Mouse (Mus musculus) heart, embryonic 15.5 days (tissue): ENCODE results near the gene Ndfip2. TPM values are rescaled to one million over a fixed set of nuclear protein-coding genes. Genes with fewer than 3 reads are reported as not detected.

ENCODE experiments used
- ATAC-seq: fragments of 200-750 bp; cut with Nextera tagmentation; replicated peaks from 2 replicates; pipeline ENCODE4 v1.8.0; 2017; ENCODE audit warnings: low read depth, moderate TSS enrichment; ENCODE audit not compliant: insufficient number of reproducible peaks, insufficient read depth, low FRiP score
- H3K27ac ChIP-seq: fragments of 300-500 bp; sonication (generic); 2 replicates; pipeline ENCODE4 v1.5.1; 2015; ENCODE audit warnings: mild to moderate bottlenecking, inconsistent platforms
- H3K27me3 ChIP-seq: fragments of 300-500 bp; sonication (generic); 2 replicates; pipeline ENCODE4 v1.6.1; 2015; ENCODE audit warnings: inconsistent platforms
- H3K36me3 ChIP-seq: fragments of 300-500 bp; sonication (generic); 2 replicates; pipeline ENCODE4 v1.6.1; 2015; ENCODE audit warnings: mild to moderate bottlenecking, inconsistent platforms
- H3K4me1 ChIP-seq: fragments of 300-500 bp; sonication (generic); replicated peaks from 2 replicates; pipeline ENCODE4 v1.6.1; 2015; ENCODE audit warnings: inconsistent platforms
- H3K4me2 ChIP-seq: fragments of 300-500 bp; sonication (generic); 2 replicates; pipeline ENCODE4 v1.6.1; 2015; ENCODE audit warnings: inconsistent platforms, mild to moderate bottlenecking, moderate library complexity
- H3K4me3 ChIP-seq: fragments of 300-500 bp; sonication (generic); 2 replicates; pipeline ENCODE4 v1.5.1; 2015; ENCODE audit warnings: mild to moderate bottlenecking, inconsistent platforms
- H3K9ac ChIP-seq: fragments of 300-500 bp; sonication (generic); 2 replicates; pipeline ENCODE4 v1.6.1; 2015; ENCODE audit warnings: mild to moderate bottlenecking, inconsistent platforms
- H3K9me3 ChIP-seq: fragments of 300-500 bp; sonication (generic); replicated peaks from 2 replicates; pipeline ENCODE4 v1.6.1; 2016; ENCODE audit warnings: inconsistent platforms
- WGBS: fragments of 180-500 bp; shearing (Covaris S2); methylation state at CpG from one replicate; pipeline ENCODE4 v1.1.7; 2015; ENCODE audit warnings: mixed read lengths; 5-methylcytosine and 5-hydroxymethylcytosine counted together
- polyA plus RNA-seq: library from polyadenylated mRNA; unstranded; fragments of >200 nt; fragmentation: Nextera tagmentation; extraction: Ambion mirVana; gene quantifications from 2 replicates; pipeline ENCODE4 v1.2.1, GENCODE M21; 2015

Ndfip2 gene
- polyA plus RNA-seq, 1 experiment from 2014 or later = 45.3 TPM

DNA sequence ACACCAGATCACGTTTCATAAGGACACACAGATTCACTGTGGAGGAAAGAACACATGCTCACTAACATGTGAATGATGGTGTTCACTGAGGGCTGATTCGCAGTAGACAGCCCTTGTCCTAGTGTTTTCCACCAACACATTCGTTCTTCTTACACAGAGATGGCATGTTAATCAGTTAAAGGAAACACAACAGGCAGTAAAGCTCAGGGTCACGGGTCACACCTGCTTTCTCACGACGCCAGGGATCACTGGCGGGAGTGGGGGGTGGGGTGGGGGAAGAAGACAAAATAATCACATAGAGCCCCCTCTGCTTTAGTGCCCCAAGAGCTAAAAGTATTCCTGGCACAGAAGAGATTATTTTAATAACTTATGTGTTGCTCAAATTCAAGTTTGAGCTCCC is 5.1 kb upstream of the Ndfip2 start:
- Histone ChIP-seq H3K9me3 (no peaks in the 10 kb centered on the region), H3K4me3 (no peak overlapping the region), H3K9ac (no peak overlapping the region), H3K27me3 (no peaks in the 10 kb centered on the region), H3K4me2 (no peak overlapping the region), H3K4me1 (no peaks in the 10 kb centered on the region), H3K36me3 (no peaks in the 10 kb centered on the region), H3K27ac (no peak overlapping the region)
- 49% methylated on average over 7 of the region's 7 CpGs for WGBS
- ATAC-seq = no peak

DNA sequence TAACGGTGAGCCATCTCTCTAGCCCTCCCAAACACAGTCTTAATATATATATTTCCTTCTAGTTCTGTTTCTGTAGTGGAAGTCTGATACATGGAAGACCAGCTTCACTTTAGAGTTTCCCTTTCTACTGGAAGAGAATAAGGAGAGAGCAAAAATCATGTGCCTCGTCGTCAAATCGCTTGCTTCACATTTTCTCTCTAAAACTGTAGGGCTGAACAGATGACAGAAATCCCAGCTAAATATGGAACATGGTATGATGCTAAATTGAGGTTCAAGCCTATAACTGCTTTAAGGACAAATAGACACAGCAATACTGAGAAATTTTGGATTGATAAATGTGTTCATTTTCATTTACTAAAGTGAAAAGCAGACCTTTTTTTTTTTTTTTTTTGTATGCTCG is 4.0 kb upstream of the Ndfip2 start:
- Histone ChIP-seq H3K9ac (no peak overlapping the region), H3K4me3 (no peak overlapping the region), H3K27me3 (no peaks in the 10 kb centered on the region), H3K36me3 (no peaks in the 10 kb centered on the region), H3K4me2 (no peak overlapping the region), H3K9me3 (no peaks in the 10 kb centered on the region), H3K27ac (no peak overlapping the region), H3K4me1 (no peaks in the 10 kb centered on the region)
- no peak for ATAC-seq
- 80% methylated on average over 5 of the region's 5 CpGs for WGBS

DNA sequence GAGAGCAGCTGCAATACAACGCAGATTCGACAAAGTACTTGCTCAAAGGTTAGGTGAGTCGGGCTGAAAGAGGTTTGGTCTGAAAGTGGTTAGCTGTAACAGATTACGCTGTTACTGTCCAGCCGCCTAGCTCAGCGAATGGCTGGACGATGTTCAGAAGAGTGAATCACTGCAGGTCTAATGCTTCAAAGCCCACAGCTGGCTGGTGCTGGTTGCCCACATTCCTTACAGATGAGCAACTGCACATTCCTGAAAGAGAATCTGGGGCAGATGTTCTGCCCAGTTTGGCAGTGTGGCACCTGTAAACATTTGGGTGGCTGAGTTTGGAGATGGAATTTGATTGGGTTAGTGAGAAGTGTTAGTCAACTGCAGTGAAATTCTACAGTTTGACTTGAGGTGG is 2.8 kb upstream of the Ndfip2 start:
- no peak overlapping the region for H3K4me3 ChIP-seq
- no peak overlapping the region for H3K27ac ChIP-seq
- no peak overlapping the region for H3K4me2 ChIP-seq
- H3K36me3 ChIP-seq = no peaks in the 10 kb centered on the region
- no peaks in the 10 kb centered on the region for H3K9me3 ChIP-seq
- ATAC-seq = no peak
- WGBS = 69% methylated on average over 7 of the region's 7 CpGs
- H3K27me3 ChIP-seq = no peaks in the 10 kb centered on the region
- peaks cover 3% of the 10 kb centered on the region for H3K4me1 ChIP-seq
- H3K9ac ChIP-seq = no peak overlapping the region

DNA sequence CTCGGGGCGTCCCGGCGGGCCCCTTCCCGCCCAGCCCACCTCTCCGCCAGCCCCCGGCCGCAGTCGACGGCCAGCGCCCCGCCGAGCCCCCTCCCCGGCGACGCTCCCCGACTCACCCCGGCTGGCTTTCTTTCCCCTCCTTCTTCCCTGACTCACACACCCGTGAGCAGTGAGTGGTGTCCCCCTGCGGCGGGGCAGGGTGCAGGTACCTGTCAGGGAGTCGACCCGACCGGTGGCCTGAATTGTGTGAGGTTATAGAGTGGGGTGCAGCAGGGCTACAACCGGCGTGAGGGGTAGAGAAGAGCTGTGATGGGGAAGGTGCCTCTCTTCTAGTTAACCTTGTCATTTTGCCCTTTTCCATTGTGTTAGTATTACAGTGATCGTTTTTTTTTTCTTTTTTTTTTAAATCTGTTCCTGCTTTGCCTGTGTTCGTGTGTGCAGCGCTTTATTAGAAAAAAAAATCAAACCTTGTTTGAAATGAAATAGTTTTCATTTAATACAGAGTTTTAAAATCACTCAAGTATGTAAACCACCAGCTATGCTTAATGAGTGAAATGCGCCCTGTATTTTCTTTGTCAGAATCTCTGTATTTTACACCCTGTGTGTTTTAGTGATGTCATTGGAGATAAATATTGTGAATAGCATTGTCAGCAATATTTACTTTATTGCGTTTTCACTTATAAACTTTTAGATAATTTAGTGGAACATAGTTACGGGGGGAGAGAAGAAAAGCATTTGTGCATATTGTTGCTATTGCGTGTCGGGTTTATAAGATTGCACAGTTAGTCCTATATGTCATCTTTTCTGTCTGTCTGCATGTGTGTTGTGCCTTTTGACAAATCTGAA is 885 bp downstream of the Ndfip2 start:
- peak; percentile 78 for ATAC-seq
- Histone ChIP-seq H3K27me3 (no peaks in the 10 kb centered on the region), H3K4me3 (peak overlapping the region; percentile 83), H3K9me3 (no peaks in the 10 kb centered on the region), H3K36me3 (no peaks in the 10 kb centered on the region), H3K4me1 (peaks cover 3% of the 10 kb centered on the region), H3K9ac (peak overlapping the region; percentile 89), H3K4me2 (peak overlapping the region; percentile 78), H3K27ac (peak overlapping the region; percentile 93)
- WGBS = 8% methylated on average over 34 of the region's 34 CpGs

DNA sequence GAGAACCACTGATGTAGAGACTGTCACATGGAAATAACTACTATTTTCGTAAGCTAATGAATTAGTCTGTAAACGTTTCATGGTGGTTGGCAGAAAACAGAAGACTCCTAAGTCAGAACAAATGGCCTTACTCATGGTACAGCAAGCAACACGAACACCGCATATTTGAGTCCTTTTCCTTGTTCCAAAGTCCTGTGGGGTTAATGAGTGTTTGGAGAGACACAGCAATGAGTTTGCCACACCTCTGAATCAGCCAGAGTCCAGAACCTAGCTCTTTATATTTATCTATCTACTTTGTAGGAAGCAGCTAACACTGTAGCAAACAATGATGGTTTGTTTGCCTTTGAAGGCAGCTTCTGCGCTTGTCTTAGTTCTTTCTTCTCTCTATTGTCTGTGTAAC is 4.5 kb downstream of the Ndfip2 start:
- WGBS = 69% methylated on average over 5 of the region's 5 CpGs
- H3K27ac ChIP-seq = no peak overlapping the region
- H3K4me3 ChIP-seq = no peak overlapping the region
- peaks cover 12% of the 10 kb centered on the region for H3K4me1 ChIP-seq
- H3K36me3 ChIP-seq = no peaks in the 10 kb centered on the region
- ATAC-seq = no peak
- H3K9me3 ChIP-seq = no peaks in the 10 kb centered on the region
- no peaks in the 10 kb centered on the region for H3K27me3 ChIP-seq
- no peak overlapping the region for H3K9ac ChIP-seq
- no peak overlapping the region for H3K4me2 ChIP-seq

DNA sequence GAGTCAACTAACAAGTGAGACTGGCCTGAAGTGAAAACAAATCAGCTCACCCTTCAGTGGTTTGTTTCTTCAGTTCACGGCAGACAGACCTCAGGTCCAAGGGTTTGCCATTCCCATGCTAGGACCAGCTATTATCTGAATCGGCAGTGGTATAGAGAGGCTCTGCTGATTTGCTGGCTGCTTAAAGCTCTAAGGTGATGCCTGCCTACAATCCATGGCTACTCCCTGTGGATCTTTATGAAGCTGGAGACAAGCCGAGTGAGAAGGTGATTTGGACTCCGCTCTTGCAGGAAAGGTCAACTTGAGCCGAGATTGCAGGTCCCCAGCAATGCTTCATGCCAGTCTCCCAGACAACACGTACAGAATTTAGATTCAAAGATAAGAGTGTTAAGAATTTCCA is 8.7 kb downstream of the Ndfip2 start:
- Histone ChIP-seq H3K9ac (no peak overlapping the region), H3K4me1 (peaks cover 12% of the 10 kb centered on the region), H3K9me3 (no peaks in the 10 kb centered on the region), H3K27ac (no peak overlapping the region), H3K4me3 (no peak overlapping the region), H3K36me3 (no peaks in the 10 kb centered on the region), H3K27me3 (no peaks in the 10 kb centered on the region), H3K4me2 (no peak overlapping the region)
- ATAC-seq = no peak
- WGBS = 42% methylated on average over 6 of the region's 6 CpGs

DNA sequence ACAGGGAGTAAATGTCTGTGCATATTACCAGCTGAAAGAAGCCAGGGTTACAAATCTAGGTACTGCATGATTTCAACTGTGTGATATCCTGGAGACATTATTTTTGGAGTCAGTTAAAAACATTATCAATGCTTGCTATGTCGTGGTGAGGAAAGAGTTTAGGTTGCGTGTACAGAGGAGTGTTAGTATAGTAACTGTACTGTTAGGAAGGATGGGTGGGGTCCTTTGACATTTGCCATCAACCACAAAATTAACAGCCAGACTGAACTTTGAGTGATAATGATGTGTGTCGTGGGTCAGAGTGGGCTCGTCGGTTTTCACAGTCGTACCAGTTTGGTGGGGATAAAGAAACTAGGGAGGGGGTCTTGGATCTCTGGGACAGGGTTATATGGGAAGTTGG is 13.7 kb downstream of the Ndfip2 start:
- Histone ChIP-seq H3K27ac (no peak overlapping the region), H3K27me3 (no peaks in the 10 kb centered on the region), H3K4me1 (peaks cover 26% of the 10 kb centered on the region), H3K36me3 (no peaks in the 10 kb centered on the region), H3K9ac (no peak overlapping the region), H3K9me3 (no peaks in the 10 kb centered on the region), H3K4me2 (no peak overlapping the region), H3K4me3 (no peak overlapping the region)
- ATAC-seq = no peak
- WGBS = 64% methylated on average over 6 of the region's 6 CpGs

DNA sequence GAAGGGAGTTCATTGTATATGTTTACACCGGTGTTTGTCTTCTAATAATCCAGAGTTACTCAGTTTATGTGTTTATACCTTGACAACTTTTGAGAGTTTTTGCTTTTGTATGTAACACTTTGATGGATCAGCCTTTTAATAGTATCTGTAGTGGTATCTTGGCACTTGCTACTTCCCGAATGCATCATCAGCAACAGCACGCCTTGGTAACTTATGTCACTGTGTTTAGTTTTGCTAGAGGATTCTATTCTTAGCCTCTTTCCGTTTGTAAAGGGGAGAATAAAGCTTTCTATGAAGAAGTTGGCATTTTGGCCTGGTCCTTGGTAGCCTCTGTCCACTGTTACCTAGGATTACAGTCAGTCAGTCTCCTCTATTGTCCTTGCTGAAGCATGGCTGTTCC is 14.2 kb downstream of the Ndfip2 start:
- Histone ChIP-seq H3K27ac (no peak overlapping the region), H3K9me3 (no peaks in the 10 kb centered on the region), H3K9ac (no peak overlapping the region), H3K4me2 (no peak overlapping the region), H3K27me3 (no peaks in the 10 kb centered on the region), H3K36me3 (no peaks in the 10 kb centered on the region), H3K4me1 (peaks cover 21% of the 10 kb centered on the region), H3K4me3 (no peak overlapping the region)
- 47% methylated on average over 4 of the region's 4 CpGs for WGBS
- no peak for ATAC-seq

DNA sequence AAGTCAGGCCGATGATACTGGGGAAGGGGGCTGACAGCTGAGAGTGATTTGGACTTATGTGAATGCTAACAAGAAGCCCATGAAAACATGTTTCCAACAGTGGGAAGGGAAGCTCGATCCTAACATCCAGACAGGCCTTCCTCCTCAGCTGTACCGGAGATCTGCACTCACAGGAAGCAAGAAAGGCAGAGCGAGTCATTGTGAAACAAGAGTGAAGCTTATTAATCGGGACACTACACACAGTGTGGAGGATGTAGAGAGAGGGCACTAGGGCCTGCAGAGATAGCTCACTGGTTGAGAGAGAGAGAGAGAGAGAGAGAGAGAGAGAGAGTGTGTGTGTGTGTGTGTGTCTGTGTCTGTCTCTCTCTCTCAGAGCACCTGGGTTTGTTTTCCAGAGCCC is 16.8 kb downstream of the Ndfip2 start:
- Histone ChIP-seq H3K9ac (no peak overlapping the region), H3K4me2 (no peak overlapping the region), H3K27me3 (no peaks in the 10 kb centered on the region), H3K27ac (no peak overlapping the region), H3K4me1 (peaks cover 21% of the 10 kb centered on the region), H3K4me3 (no peak overlapping the region), H3K9me3 (no peaks in the 10 kb centered on the region), H3K36me3 (no peaks in the 10 kb centered on the region)
- 49% methylated on average over 5 of the region's 5 CpGs for WGBS
- ATAC-seq = no peak

DNA sequence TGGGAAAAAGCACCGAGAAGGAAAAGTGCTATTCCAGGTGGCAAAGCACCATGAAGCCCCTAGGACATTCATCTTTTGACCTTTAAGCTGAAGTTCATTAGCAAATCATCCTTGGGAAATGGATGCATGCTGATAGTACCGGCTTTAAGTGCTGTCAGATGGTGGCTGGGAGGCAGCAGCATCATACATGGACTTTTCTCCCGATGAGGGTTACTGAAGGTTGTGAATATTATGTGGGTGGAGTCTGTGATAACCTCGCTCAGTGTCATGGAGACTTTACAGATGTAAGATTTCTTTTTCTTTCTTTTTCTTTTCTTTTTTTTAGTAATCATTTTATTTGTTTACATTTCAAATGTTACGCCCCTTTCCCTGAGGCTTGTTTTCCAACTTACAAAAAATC is 18.9 kb downstream of the Ndfip2 start:
- no peaks in the 10 kb centered on the region for H3K9me3 ChIP-seq
- ATAC-seq = no peak
- H3K4me1 ChIP-seq = peaks cover 17% of the 10 kb centered on the region
- no peak overlapping the region for H3K27ac ChIP-seq
- H3K9ac ChIP-seq = no peak overlapping the region
- H3K27me3 ChIP-seq = no peaks in the 10 kb centered on the region
- H3K36me3 ChIP-seq = no peaks in the 10 kb centered on the region
- H3K4me3 ChIP-seq = no peak overlapping the region
- H3K4me2 ChIP-seq = no peak overlapping the region
- WGBS = 71% methylated on average over 5 of the region's 5 CpGs

DNA sequence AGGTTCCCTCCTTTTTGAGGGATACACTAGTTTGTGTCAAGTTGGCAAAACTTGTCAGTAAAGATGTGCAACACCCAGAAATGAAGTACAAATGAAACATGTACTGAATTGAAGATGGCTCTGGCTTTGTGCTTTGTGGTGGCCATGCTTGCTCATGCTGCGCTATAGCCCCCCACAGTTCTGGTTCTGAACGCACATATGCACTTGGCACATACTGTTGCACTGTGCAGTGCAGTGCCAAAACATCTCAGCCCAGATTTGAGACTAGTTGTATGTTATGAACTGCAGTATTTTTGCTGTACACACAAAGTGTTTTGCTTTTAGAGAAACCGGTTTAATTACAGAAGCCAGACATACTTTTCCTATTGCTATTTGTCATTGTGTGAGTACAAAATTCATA is 25.7 kb downstream of the Ndfip2 start:
- ATAC-seq = no peak
- Histone ChIP-seq H3K36me3 (peaks cover 3% of the 10 kb centered on the region; the same call in 1 of the 2 replicates), H3K9ac (no peak overlapping the region), H3K4me2 (no peak overlapping the region), H3K9me3 (no peaks in the 10 kb centered on the region), H3K4me1 (no peaks in the 10 kb centered on the region), H3K27me3 (no peaks in the 10 kb centered on the region), H3K27ac (no peak overlapping the region), H3K4me3 (no peak overlapping the region)
- WGBS = 93% methylated on average over 3 of the region's 3 CpGs

DNA sequence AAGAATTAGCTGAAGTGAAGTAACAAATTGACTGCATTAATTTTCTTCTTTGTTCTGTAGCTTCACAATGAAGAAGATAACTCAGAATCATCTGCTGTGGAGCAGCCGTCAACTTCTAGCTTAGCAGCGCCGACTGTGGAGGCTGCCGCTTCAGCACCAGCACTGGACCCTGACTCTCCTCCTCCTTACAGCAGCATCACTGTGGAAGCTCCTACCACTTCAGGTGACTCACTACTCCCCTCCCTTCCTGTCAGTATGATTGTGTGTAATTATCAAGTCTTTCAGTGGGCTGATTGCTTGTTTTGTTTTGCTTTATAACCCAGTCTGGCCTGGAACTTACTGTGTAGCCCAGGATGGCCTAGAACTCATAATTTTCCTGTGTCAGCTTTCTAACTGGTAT is 29.2 kb downstream of the Ndfip2 start:
- H3K9me3 ChIP-seq = no peaks in the 10 kb centered on the region
- no peaks in the 10 kb centered on the region for H3K4me1 ChIP-seq
- no peak overlapping the region for H3K4me2 ChIP-seq
- no peak overlapping the region for H3K4me3 ChIP-seq
- no peak overlapping the region for H3K9ac ChIP-seq
- 86% methylated on average over 4 of the region's 4 CpGs for WGBS
- ATAC-seq = no peak
- peaks cover 10% of the 10 kb centered on the region; the same call in 1 of the 2 replicates for H3K36me3 ChIP-seq
- H3K27me3 ChIP-seq = no peaks in the 10 kb centered on the region
- H3K27ac ChIP-seq = no peak overlapping the region
